Comparison of ENCODE assay signal across 16 mouse cellular contexts in genomic region chr2:172590839-172591238, GRCm38 (mm10). TPM values are rescaled to one million over a fixed set of nuclear protein-coding genes. Genes with fewer than 3 reads are reported as not detected.
"Had no signal": no experiment of that assay in that cellular context is flagged by ENCODE, and none has a peak within 500 bp of the region (broad histone marks: within the 10 kb centered on the region; RNA-seq: fewer than 3 reads in every experiment).

No protein-coding gene starts in this region.

- H3K4me1 ChIP-seq: limb, embryonic 15.5 days; midbrain, embryonic 15.5 days; neural tube, embryonic 13.5 days had no signal

- H3K9me3 ChIP-seq: limb, embryonic 15.5 days; midbrain, embryonic 10.5 days; midbrain, embryonic 15.5 days; neural tube, embryonic 13.5 days had no signal

- ATAC-seq: lung, postnatal 0 days; midbrain, embryonic 15.5 days had no signal

- H3K4me3 ChIP-seq: left cerebral cortex, adult 2 months; limb, embryonic 15.5 days; midbrain, embryonic 10.5 days; midbrain, embryonic 15.5 days; neural tube, embryonic 13.5 days had no signal

- H3K27me3 ChIP-seq: limb, embryonic 15.5 days; midbrain, embryonic 15.5 days had no signal

- H3K27ac ChIP-seq: kidney, postnatal 0 days; left cerebral cortex, adult 2 months; limb, embryonic 15.5 days; midbrain, embryonic 10.5 days; midbrain, embryonic 15.5 days; neural tube, embryonic 13.5 days had no signal

- H3K4me2 ChIP-seq: limb, embryonic 15.5 days; midbrain, embryonic 15.5 days; neural tube, embryonic 13.5 days had no signal

- H3K36me3 ChIP-seq: limb, embryonic 15.5 days; midbrain, embryonic 10.5 days; midbrain, embryonic 15.5 days; neural tube, embryonic 13.5 days had no signal

- DNase-seq: kidney, adult 11 months; kidney, adult 9 months; kidney, postnatal 36 days; lung, adult 2 months; lung, postnatal 36 days; thymus, adult 18-20 months; thymus, postnatal 14 days had no signal

- H3K9ac ChIP-seq: limb, embryonic 15.5 days; midbrain, embryonic 15.5 days; neural tube, embryonic 13.5 days had no signal

RNA-seq across cellular contexts. Expression of gene Tfap2c, which starts 41.4 kb away (rescaled TPM):
- total RNA-seq: layer of hippocampus, adult 18-20 months; megakaryocyte progenitor cell, adult 5-6 weeks had no signal
- polyA plus RNA-seq: lung, postnatal 0 days had no signal
